Mouse (Mus musculus) forebrain, postnatal 0 days (tissue): ENCODE measurements around the gene Bmpr2. TPM values are rescaled to one million over a fixed set of nuclear protein-coding genes. Genes with fewer than 3 reads are reported as not detected.
A peak's percentile ranks its signal among the peaks of the same experiment; 100 is the strongest.

Source experiments
- ATAC-seq: fragments of 200-750 bp; cut with Nextera tagmentation; 2 replicates; pipeline ENCODE4 v1.8.0; 2017; ENCODE audit warnings: mild to moderate bottlenecking, moderate library complexity
- DNase-seq: peaks from one replicate; pipeline ENCODE4 v3.0.0-alpha.2; 2015
- H3K27ac ChIP-seq: fragments of 300-500 bp; sonication (generic); 2 replicates; pipeline ENCODE4 v1.5.1; 2014; ENCODE audit warnings: low read depth, mild to moderate bottlenecking, antibody characterized with exemption, low read length, moderate library complexity, mixed read lengths
- H3K27me3 ChIP-seq: fragments of 300-500 bp; sonication (generic); 2 replicates; pipeline ENCODE4 v1.6.1; 2014; ENCODE audit warnings: mild to moderate bottlenecking, low read length, mixed read lengths; ENCODE audit not compliant: insufficient read depth
- H3K36me3 ChIP-seq: fragments of 300-500 bp; sonication (generic); 2 replicates; pipeline ENCODE4 v1.6.1; 2014; ENCODE audit warnings: mild to moderate bottlenecking, moderate library complexity; ENCODE audit not compliant: insufficient read depth
- H3K4me1 ChIP-seq: fragments of 300-500 bp; sonication (generic); 2 replicates; pipeline ENCODE4 v1.6.1; 2014; ENCODE audit warnings: antibody characterized with exemption; ENCODE audit not compliant: insufficient read depth
- H3K4me2 ChIP-seq: fragments of 300-500 bp; sonication (generic); 2 replicates; pipeline ENCODE4 v1.6.1; 2014; ENCODE audit warnings: low read depth, mild to moderate bottlenecking, moderate library complexity
- H3K4me3 ChIP-seq: fragments of 300-500 bp; sonication (generic); 2 replicates; pipeline ENCODE4 v1.5.1; 2014; ENCODE audit warnings: low read depth, low read length, mixed read lengths
- H3K9ac ChIP-seq: fragments of 300-500 bp; sonication (generic); 2 replicates; pipeline ENCODE4 v1.6.1; 2014; ENCODE audit warnings: mild to moderate bottlenecking
- H3K9me3 ChIP-seq: fragments of 300-500 bp; sonication (generic); 2 replicates; pipeline ENCODE4 v1.6.1; 2016; ENCODE audit warnings: low read length
- CTCF ChIP-seq: sonication (generic); IDR thresholded peaks from 2 replicates; pipeline ENCODE4 v1.5.1; 2016; ENCODE audit warnings: antibody characterized with exemption, control low read depth, low read depth
- WGBS: fragments of 180-500 bp; shearing (Covaris S2); extraction: QIAGEN DNeasy Blood & Tissue Kit; methylation state at CpG from one replicate; pipeline ENCODE4 v1.1.7; 2014; 5-methylcytosine and 5-hydroxymethylcytosine counted together
- polyA plus RNA-seq: library from polyadenylated mRNA; unstranded; fragments of >200 nt; fragmentation: Nextera tagmentation; extraction: Ambion mirVana; gene quantifications from 2 replicates; pipeline ENCODE4 v1.2.1, GENCODE M21; 2015
- total RNA-seq: library from RNA; depleted of rRNA; stranded (reverse); fragments of >200 nt; gene quantifications from 2 replicates; pipeline ENCODE4 v1.2.3, GENCODE M21; 2014

The Bmpr2 gene
- total and polyA plus RNA-seq, 2 experiments from 2014 or later: 8.9 to 71.4 TPM

DNA sequence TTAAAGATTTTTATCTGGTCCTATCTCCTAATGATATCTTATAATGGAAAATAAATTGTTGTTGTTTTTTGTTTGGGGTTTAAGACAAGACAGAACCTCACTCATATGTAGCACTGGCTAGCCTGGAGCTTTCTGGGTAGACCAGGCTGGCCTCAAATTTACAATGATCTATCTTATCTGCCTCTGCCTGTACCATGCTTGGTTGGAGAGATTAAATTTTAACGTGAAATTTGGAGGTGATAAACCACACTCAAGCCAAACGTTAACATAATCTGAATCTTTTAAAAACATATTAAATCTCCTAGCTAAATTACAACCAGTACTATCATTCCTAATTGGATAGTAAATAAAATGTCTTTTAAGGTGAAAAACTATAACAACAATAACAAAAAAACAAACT lies 66.2 kb downstream of the Bmpr2 start:
- WGBS: 85% methylated on average over 2 of the region's 2 CpGs
- Histone ChIP-seq H3K9ac (no peak overlapping the region), H3K4me1 (0 out of 2 replicates have a peak, but pooled peaks cover 2% of the 10 kb centered on the region), H3K9me3 (no peaks in the 10 kb centered on the region), H3K36me3 (peaks cover 3% of the 10 kb centered on the region; the same call in 1 of the 2 replicates), H3K27me3 (no peaks in the 10 kb centered on the region), H3K27ac (no peak overlapping the region), H3K4me2 (no peak overlapping the region), H3K4me3 (no peak overlapping the region)
- DNase-seq (no peak), ATAC-seq (no peak)
- no peak for TF ChIP-seq CTCF

DNA sequence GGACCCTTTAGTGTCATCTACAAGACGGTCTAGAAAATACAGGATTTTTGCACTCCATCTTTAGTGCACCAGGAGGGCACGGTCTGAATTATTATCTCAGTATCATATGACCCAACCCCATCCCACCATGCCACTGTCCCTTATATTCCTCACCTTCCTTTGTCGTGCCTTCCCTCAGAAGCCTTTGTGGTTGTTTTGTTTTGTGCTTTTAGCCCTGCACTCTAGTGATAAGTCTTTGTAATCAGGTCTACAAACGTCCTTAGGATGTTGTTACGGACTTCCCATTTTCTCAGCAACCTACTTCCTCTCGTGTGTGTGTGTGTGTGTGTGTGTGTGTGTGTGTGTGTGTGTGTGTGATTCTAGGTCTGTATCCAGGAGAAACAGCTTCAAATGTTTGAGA lies 67.0 kb downstream of the Bmpr2 start:
- no peak overlapping the region for H3K4me2 ChIP-seq
- no peak overlapping the region for H3K27ac ChIP-seq
- TF ChIP-seq CTCF: no peak
- WGBS: 86% methylated on average over 6 of the region's 6 CpGs
- DNase-seq (no peak), ATAC-seq (no peak)
- 0 out of 2 replicates have a peak, but pooled peaks cover 2% of the 10 kb centered on the region for H3K4me1 ChIP-seq
- no peak overlapping the region for H3K4me3 ChIP-seq
- H3K9me3 ChIP-seq: no peaks in the 10 kb centered on the region
- H3K27me3 ChIP-seq: no peaks in the 10 kb centered on the region
- H3K36me3 ChIP-seq: peaks cover 3% of the 10 kb centered on the region; the same call in 1 of the 2 replicates
- H3K9ac ChIP-seq: no peak overlapping the region

DNA sequence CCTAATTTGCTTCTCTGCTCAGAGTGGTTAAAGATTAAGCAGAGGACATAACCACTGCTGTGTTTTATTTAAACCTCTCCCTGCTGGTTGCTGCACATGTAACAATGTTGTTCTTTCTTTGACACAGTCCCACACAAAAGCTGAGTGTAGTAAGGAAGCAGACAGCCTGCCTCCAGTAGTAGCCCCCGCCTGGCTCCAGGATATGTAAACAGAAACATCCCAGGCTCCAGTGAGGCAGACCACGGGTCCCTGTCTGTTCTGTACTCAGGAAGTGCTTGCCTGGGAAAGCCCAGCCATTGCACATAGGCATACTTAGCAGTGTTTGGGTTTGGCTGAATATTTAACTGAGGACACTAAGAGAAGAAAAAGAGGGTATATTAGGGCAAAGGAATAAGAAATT lies 70.5 kb downstream of the Bmpr2 start:
- ATAC-seq: peak; percentile 69

DNA sequence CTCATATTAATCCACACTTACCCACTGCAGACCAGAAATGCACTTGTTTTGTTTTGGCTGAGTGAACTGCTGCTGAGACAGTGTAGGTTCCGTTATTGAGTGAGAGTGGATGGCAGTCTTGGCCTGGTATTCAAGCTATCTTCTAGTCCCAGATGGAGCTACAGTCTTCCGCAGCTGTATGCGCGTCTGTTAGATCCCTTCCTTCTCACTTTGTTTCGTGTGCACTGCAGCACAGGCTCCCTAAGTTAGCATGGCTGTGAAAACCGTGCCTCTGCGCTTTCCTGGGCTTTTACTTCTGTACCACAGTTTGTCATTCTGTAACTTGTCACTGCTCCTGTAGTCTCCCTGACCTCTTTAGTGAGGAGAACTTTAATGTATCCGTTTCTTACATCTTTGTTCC lies 85.1 kb downstream of the Bmpr2 start:
- 0 out of 2 replicates have a peak, but pooled peaks cover 8% of the 10 kb centered on the region for H3K36me3 ChIP-seq
- WGBS: 76% methylated on average over 8 of the region's 8 CpGs

More for the DNA sequence above, 70.5 kb downstream of the Bmpr2 start:
- no peak overlapping the region for H3K4me3 ChIP-seq
- no peaks in the 10 kb centered on the region for H3K36me3 ChIP-seq
- no peak overlapping the region for H3K27ac ChIP-seq
- 8% methylated on average over 2 of the region's 2 CpGs for WGBS
- H3K9ac ChIP-seq: no peak overlapping the region
- no peaks in the 10 kb centered on the region for H3K9me3 ChIP-seq
- no peak for TF ChIP-seq CTCF
- no peak overlapping the region for H3K4me2 ChIP-seq
- no peaks in the 10 kb centered on the region for H3K27me3 ChIP-seq
- DNase-seq: peak; percentile 16
- H3K4me1 ChIP-seq: 0 out of 2 replicates have a peak, but pooled peaks cover 2% of the 10 kb centered on the region

GRCm38 (mm10) chr1:59859046-59859445 lies 95.8 kb downstream of the Bmpr2 start:
- Histone ChIP-seq H3K27me3 (no peaks in the 10 kb centered on the region), H3K36me3 (peaks cover 21% of the 10 kb centered on the region), H3K4me2 (no peak overlapping the region), H3K9me3 (no peaks in the 10 kb centered on the region), H3K27ac (no peak overlapping the region), H3K9ac (no peak overlapping the region), H3K4me1 (no peaks in the 10 kb centered on the region), H3K4me3 (no peak overlapping the region)
- no peak for DNase-seq
- ATAC-seq: no peak
- WGBS: 98% methylated on average over 1 of the region's 1 CpGs
- no peak for TF ChIP-seq CTCF

More for the DNA sequence above, 85.1 kb downstream of the Bmpr2 start:
- no peak overlapping the region for H3K4me3 ChIP-seq
- no peak overlapping the region for H3K9ac ChIP-seq
- H3K27me3 ChIP-seq: no peaks in the 10 kb centered on the region
- peak; percentile 50; the same call in 1 of the 2 replicates for ATAC-seq
- no peaks in the 10 kb centered on the region for H3K4me1 ChIP-seq
- peak; percentile 33 for DNase-seq
- H3K9me3 ChIP-seq: no peaks in the 10 kb centered on the region
- H3K4me2 ChIP-seq: no peak overlapping the region
- H3K27ac ChIP-seq: no peak overlapping the region
- no peak for TF ChIP-seq CTCF

GRCm38 (mm10) chr1:59862144-59862543 lies 98.9 kb downstream of the Bmpr2 start:
- H3K36me3 ChIP-seq: peaks cover 23% of the 10 kb centered on the region

DNA sequence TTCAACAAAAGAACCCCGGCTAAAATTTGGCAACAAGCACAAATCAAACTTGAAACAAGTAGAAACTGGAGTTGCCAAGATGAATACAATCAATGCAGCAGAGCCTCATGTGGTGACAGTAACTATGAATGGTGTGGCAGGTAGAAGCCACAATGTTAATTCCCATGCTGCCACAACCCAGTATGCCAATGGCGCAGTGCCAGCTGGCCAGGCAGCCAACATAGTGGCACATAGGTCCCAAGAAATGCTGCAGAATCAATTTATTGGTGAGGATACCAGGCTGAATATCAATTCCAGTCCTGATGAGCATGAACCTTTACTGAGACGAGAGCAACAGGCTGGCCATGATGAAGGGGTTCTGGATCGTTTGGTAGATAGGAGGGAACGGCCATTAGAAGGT lies 104.8 kb downstream of the Bmpr2 start:
- no peak for TF ChIP-seq CTCF
- no peak overlapping the region for H3K4me2 ChIP-seq
- no peak overlapping the region for H3K4me3 ChIP-seq
- no peaks in the 10 kb centered on the region for H3K9me3 ChIP-seq
- H3K36me3 ChIP-seq: peaks cover 45% of the 10 kb centered on the region
- H3K27me3 ChIP-seq: no peaks in the 10 kb centered on the region
- no peak overlapping the region for H3K9ac ChIP-seq
- ATAC-seq (no peak), DNase-seq (no peak)
- H3K27ac ChIP-seq: no peak overlapping the region
- 85% methylated on average over 5 of the region's 5 CpGs for WGBS
- no peaks in the 10 kb centered on the region for H3K4me1 ChIP-seq

More at GRCm38 (mm10) chr1:59862144-59862543, 98.9 kb downstream of the Bmpr2 start:
- no peak for DNase-seq
- no peak for TF ChIP-seq CTCF
- no peak overlapping the region for H3K9ac ChIP-seq
- no peaks in the 10 kb centered on the region for H3K4me1 ChIP-seq
- H3K27me3 ChIP-seq: no peaks in the 10 kb centered on the region
- no peak overlapping the region for H3K27ac ChIP-seq
- no peak overlapping the region for H3K4me3 ChIP-seq
- no peak for ATAC-seq
- H3K9me3 ChIP-seq: no peaks in the 10 kb centered on the region
- WGBS: 98% methylated on average over 1 of the region's 1 CpGs
- H3K4me2 ChIP-seq: no peak overlapping the region
